Mouse (Mus musculus): ENCODE data around the gene Epb41l5. TPM values are rescaled to one million over a fixed set of nuclear protein-coding genes. Genes with fewer than 3 reads are reported as not detected.

Gene Epb41l5
- polyA plus RNA-seq, 1 experiment from 2014 or later = 26.2 TPM

DNA sequence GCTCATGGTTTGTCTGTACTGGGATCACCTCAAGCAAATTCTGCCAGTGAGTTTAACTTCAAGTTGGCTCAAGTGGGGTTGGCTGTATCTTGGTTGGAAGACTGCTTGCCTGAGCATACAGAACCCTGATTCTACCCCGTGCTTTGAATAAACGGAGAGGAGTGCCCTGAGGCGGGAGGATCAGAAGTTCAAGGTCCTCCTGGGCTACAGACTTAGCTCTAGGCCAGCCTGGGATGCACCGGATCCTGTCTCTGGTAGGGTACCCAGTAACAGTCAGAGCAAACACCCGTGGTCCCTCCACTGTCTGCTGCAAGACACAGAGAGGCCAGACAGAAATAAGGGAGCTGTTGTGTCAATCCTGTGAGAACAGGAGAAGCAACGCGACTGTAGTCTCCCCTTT is 127.1 kb downstream of the Epb41l5 start:
- peaks cover 11% of the 10 kb centered on the region for H3K4me1 ChIP-seq (replicated peaks; ENCODE audit: control insufficient read depth, insufficient read depth, low read length)
- no peak overlapping the region for H3K27ac ChIP-seq (ENCODE audit: low read depth, low read length)
- ATAC-seq (replicated peaks; ENCODE audit: low FRiP score) (no peak), DNase-seq (ENCODE audit: low spot score) (no peak)
- peaks cover under 1% of the 10 kb centered on the region; the same call in 1 of the 2 replicates for H3K9me3 ChIP-seq (ENCODE audit: control insufficient read depth, low read length)
- H3K36me3 ChIP-seq (ENCODE audit: control insufficient read depth, insufficient read depth, low read length) = peaks cover under 1% of the 10 kb centered on the region; the same call in 1 of the 2 replicates
- WGBS = 76% methylated on average over 7 of the region's 7 CpGs
- no peak overlapping the region for H3K4me3 ChIP-seq (ENCODE audit: low read depth, low read length)
- H3K27me3 ChIP-seq (replicated peaks; ENCODE audit: control insufficient read depth, insufficient read depth, low read length) = no peaks in the 10 kb centered on the region
- H3K4me2 ChIP-seq = no peak overlapping the region
- no peak overlapping the region for H3K9ac ChIP-seq (ENCODE audit: low read depth, low read length)

DNA sequence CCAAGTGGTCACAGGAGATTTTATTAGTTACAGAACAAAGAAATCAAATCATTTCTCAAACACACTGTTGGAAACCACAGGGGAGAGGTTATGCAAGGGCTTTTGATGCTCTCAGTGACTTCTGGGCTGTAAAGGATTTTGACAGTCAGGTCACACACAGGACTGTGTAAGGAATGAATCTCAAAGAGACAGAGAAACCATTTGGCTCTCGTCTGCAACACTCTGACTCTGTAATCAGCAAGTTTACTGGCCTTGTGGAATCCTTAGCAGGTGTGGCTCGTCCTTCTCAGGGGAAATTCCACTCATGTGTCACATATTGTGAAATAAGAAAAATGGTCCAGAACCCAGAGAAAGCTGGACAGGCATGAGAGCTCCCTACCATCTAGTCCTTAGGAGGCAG is 127.8 kb downstream of the Epb41l5 start:
- Histone ChIP-seq H3K9ac (ENCODE audit: low read depth, low read length) (no peak overlapping the region), H3K27me3 (replicated peaks; ENCODE audit: control insufficient read depth, insufficient read depth, low read length) (no peaks in the 10 kb centered on the region), H3K4me2 (no peak overlapping the region), H3K9me3 (ENCODE audit: control insufficient read depth, low read length) (no peaks in the 10 kb centered on the region), H3K4me3 (ENCODE audit: low read depth, low read length) (no peak overlapping the region), H3K36me3 (ENCODE audit: control insufficient read depth, insufficient read depth, low read length) (no peaks in the 10 kb centered on the region), H3K4me1 (replicated peaks; ENCODE audit: control insufficient read depth, insufficient read depth, low read length) (peaks cover 8% of the 10 kb centered on the region), H3K27ac (ENCODE audit: low read depth, low read length) (no peak overlapping the region)
- no peak for ATAC-seq (replicated peaks; ENCODE audit: low FRiP score)
- WGBS = 50% methylated on average over 2 of the region's 2 CpGs
- DNase-seq (ENCODE audit: low spot score) = no peak

DNA sequence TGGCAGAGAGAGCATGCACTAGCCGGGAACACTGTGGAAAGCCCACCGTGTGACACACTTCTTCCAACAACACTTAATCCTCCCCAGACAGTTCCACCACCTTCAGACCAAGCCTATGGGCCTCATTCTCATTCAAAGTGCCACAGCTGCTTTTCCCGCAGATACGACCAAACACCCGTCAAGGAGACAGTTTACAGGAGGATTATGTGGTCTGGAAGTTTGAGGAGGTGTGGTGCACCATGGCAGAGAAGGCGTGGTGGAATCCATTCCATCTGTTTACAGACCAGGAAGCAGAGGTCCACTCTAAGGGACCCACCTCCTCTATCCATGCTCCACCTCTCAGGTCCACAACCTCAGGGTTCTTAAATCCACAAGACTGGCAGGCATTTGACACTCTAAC is 129.5 kb downstream of the Epb41l5 start:
- Histone ChIP-seq H3K36me3 (ENCODE audit: control insufficient read depth, insufficient read depth, low read length) (no peaks in the 10 kb centered on the region), H3K27me3 (replicated peaks; ENCODE audit: control insufficient read depth, insufficient read depth, low read length) (no peaks in the 10 kb centered on the region), H3K9me3 (ENCODE audit: control insufficient read depth, low read length) (no peaks in the 10 kb centered on the region), H3K4me2 (no peak overlapping the region), H3K4me3 (ENCODE audit: low read depth, low read length) (no peak overlapping the region), H3K27ac (ENCODE audit: low read depth, low read length) (no peak overlapping the region), H3K4me1 (replicated peaks; ENCODE audit: control insufficient read depth, insufficient read depth, low read length) (no peaks in the 10 kb centered on the region), H3K9ac (ENCODE audit: low read depth, low read length) (no peak overlapping the region)
- DNase-seq (ENCODE audit: low spot score) = no peak
- 71% methylated on average over 6 of the region's 6 CpGs for WGBS
- no peak for ATAC-seq (replicated peaks; ENCODE audit: low FRiP score)

DNA sequence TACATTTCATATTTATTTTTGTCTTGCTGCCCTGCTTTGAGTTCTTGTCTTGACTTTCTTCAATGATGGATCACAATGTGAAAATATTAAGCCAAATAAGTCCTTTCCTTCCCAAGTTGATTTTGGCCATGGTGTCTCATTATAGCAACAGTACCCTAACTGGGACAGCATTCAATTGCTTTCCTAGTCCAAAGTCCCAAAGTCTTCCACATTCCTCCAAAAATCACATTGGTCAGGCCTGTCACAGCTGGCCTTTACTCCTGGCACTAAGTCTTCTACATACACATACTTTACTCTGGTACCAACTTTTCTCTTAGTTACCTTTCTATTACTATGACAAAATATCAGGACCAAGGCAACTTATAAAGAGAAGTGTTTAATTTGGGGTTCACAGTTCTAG is 130.0 kb downstream of the Epb41l5 start:
- Histone ChIP-seq H3K27ac (ENCODE audit: low read depth, low read length) (no peak overlapping the region), H3K36me3 (ENCODE audit: control insufficient read depth, insufficient read depth, low read length) (no peaks in the 10 kb centered on the region), H3K4me3 (ENCODE audit: low read depth, low read length) (no peak overlapping the region), H3K4me1 (replicated peaks; ENCODE audit: control insufficient read depth, insufficient read depth, low read length) (no peaks in the 10 kb centered on the region), H3K9ac (ENCODE audit: low read depth, low read length) (no peak overlapping the region), H3K9me3 (ENCODE audit: control insufficient read depth, low read length) (no peaks in the 10 kb centered on the region), H3K4me2 (no peak overlapping the region), H3K27me3 (replicated peaks; ENCODE audit: control insufficient read depth, insufficient read depth, low read length) (no peaks in the 10 kb centered on the region)
- no peak for DNase-seq (ENCODE audit: low spot score)
- no peak for ATAC-seq (replicated peaks; ENCODE audit: low FRiP score)

DNA sequence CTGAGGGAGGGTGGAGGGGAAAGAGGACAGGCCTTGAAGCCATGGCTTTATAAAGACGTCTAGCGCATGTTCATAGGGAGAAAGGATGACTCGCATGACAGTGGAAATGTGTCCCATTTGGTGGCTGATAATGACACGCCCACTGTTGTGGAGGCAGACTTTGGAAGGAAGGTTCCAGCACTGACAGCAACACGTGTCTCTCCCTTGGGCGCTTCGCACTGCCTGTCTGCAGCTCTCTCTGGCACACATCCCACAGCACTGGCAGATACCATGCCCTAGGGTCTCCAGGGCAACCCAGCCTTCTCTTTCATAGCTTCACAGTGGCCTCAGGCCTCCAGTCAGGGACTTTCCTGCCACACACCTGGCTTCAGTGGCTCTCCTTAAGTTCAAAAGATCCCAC is 130.7 kb downstream of the Epb41l5 start:
- no peak overlapping the region for H3K9ac ChIP-seq (ENCODE audit: low read depth, low read length)
- no peak overlapping the region for H3K4me2 ChIP-seq
- DNase-seq (ENCODE audit: low spot score) = no peak
- H3K27me3 ChIP-seq (replicated peaks; ENCODE audit: control insufficient read depth, insufficient read depth, low read length) = no peaks in the 10 kb centered on the region
- no peaks in the 10 kb centered on the region for H3K4me1 ChIP-seq (replicated peaks; ENCODE audit: control insufficient read depth, insufficient read depth, low read length)
- 79% methylated on average over 7 of the region's 7 CpGs for WGBS
- H3K9me3 ChIP-seq (ENCODE audit: control insufficient read depth, low read length) = no peaks in the 10 kb centered on the region
- H3K27ac ChIP-seq (ENCODE audit: low read depth, low read length) = no peak overlapping the region
- H3K36me3 ChIP-seq (ENCODE audit: control insufficient read depth, insufficient read depth, low read length) = no peaks in the 10 kb centered on the region
- H3K4me3 ChIP-seq (ENCODE audit: low read depth, low read length) = no peak overlapping the region
- ATAC-seq (replicated peaks; ENCODE audit: low FRiP score) = no peak

DNA sequence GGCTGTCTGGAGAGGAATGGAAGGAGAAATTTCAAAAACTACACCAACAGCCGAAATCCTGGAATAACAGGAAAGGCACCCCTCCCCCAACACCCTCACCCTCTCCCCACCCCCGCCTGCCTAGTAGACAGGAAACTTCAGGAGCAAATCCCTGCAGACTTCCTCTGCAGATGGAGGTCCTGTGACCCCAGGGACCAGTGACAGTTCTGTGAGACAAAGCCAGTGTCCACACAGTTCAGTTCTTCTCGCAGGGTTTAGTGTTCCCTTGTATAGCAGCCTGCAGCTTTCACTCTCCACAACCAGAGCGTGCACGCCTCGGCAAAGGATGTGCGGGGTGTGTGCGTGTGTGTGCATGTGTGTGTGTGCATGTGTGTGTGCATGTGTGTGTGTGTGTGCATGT is 137.9 kb downstream of the Epb41l5 start:
- H3K4me3 ChIP-seq (ENCODE audit: low read depth, low read length) = no peak overlapping the region
- H3K27me3 ChIP-seq (replicated peaks; ENCODE audit: control insufficient read depth, insufficient read depth, low read length) = no peaks in the 10 kb centered on the region
- DNase-seq (ENCODE audit: low spot score) (no peak), ATAC-seq (replicated peaks; ENCODE audit: low FRiP score) (no peak)
- no peaks in the 10 kb centered on the region for H3K9me3 ChIP-seq (ENCODE audit: control insufficient read depth, low read length)
- H3K9ac ChIP-seq (ENCODE audit: low read depth, low read length) = no peak overlapping the region
- WGBS = 67% methylated on average over 8 of the region's 8 CpGs
- H3K4me2 ChIP-seq = no peak overlapping the region
- H3K4me1 ChIP-seq (replicated peaks; ENCODE audit: control insufficient read depth, insufficient read depth, low read length) = 0 out of 2 replicates have a peak, but pooled peaks cover 4% of the 10 kb centered on the region
- no peaks in the 10 kb centered on the region for H3K36me3 ChIP-seq (ENCODE audit: control insufficient read depth, insufficient read depth, low read length)
- H3K27ac ChIP-seq (ENCODE audit: low read depth, low read length) = no peak overlapping the region

DNA sequence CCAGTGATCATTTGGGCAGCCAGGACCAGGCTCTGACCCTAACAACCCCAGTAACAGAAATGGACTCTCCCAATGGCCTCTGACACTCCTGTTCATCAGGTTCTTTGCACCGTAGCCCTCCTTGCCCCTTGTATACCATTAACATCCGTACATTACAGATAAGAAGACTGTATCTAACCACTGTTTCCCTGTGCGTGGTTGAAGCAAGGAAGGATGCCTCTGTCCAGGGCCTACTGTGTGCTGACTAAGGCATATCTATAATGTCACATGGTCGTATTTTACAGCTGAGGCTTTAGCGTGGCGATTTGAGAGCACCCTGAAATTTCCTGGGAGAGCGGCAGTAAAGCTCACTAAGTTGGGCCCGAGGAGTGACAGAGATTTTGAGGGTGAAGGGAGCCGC is 138.4 kb downstream of the Epb41l5 start:
- H3K27ac ChIP-seq (ENCODE audit: low read depth, low read length) = no peak overlapping the region
- no peaks in the 10 kb centered on the region for H3K27me3 ChIP-seq (replicated peaks; ENCODE audit: control insufficient read depth, insufficient read depth, low read length)
- ATAC-seq (replicated peaks; ENCODE audit: low FRiP score) = 0 out of 2 replicates have a peak, but pooled peaks have one; percentile 29
- no peak for DNase-seq (ENCODE audit: low spot score)
- H3K9me3 ChIP-seq (ENCODE audit: control insufficient read depth, low read length) = no peaks in the 10 kb centered on the region
- 31% methylated on average over 9 of the region's 9 CpGs for WGBS
- H3K9ac ChIP-seq (ENCODE audit: low read depth, low read length) = no peak overlapping the region
- H3K4me1 ChIP-seq (replicated peaks; ENCODE audit: control insufficient read depth, insufficient read depth, low read length) = peaks cover 7% of the 10 kb centered on the region; the same call in 1 of the 2 replicates
- H3K36me3 ChIP-seq (ENCODE audit: control insufficient read depth, insufficient read depth, low read length) = no peaks in the 10 kb centered on the region
- no peak overlapping the region for H3K4me3 ChIP-seq (ENCODE audit: low read depth, low read length)
- H3K4me2 ChIP-seq = no peak overlapping the region

DNA sequence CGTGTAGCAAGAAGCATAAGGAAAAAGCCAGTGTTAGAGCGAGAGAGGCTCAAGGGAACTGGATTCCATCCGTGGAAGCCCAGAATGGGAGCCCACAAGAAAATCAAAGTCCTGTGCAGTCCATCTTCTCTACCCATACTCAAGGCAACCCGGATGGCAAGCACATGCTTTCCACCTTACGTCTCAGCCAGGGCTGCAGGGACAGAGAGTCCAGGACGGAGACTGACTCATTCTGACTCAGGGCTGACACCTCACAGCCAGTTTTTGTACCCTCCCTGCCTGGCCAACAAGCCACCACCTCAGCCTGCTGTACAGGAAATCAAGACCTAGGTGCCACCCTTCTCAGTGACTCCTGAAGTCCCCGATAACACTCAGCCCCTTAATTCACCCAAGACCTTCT is 139.3 kb downstream of the Epb41l5 start:
- Histone ChIP-seq H3K27ac (ENCODE audit: low read depth, low read length) (no peak overlapping the region), H3K4me3 (ENCODE audit: low read depth, low read length) (no peak overlapping the region), H3K4me1 (replicated peaks; ENCODE audit: control insufficient read depth, insufficient read depth, low read length) (peaks cover 7% of the 10 kb centered on the region), H3K27me3 (replicated peaks; ENCODE audit: control insufficient read depth, insufficient read depth, low read length) (no peaks in the 10 kb centered on the region), H3K9ac (ENCODE audit: low read depth, low read length) (no peak overlapping the region), H3K4me2 (no peak overlapping the region), H3K9me3 (ENCODE audit: control insufficient read depth, low read length) (no peaks in the 10 kb centered on the region), H3K36me3 (ENCODE audit: control insufficient read depth, insufficient read depth, low read length) (no peaks in the 10 kb centered on the region)
- WGBS = 75% methylated on average over 7 of the region's 7 CpGs
- ATAC-seq (replicated peaks; ENCODE audit: low FRiP score) (no peak), DNase-seq (ENCODE audit: low spot score) (no peak)

DNA sequence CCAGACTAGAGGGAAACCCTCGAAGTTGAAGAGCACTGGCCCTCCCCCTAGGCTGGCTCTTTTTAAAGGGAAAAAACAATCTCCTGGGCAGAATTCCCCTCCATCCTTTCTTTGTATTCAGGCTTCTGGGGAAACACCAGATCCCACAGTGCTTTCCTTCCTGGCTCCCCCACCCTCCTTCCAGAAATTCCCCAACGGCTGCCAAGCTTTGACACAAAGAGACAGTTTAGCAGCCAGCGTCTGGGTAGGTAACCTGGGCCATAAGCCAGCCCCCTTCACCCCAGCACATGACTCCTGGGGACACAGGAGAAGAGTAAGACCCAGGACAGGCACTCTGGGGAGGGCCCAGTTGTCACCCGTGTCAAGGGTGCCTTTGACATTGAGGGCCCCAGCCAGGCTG is 140.3 kb downstream of the Epb41l5 start:
- H3K27ac ChIP-seq (ENCODE audit: low read depth, low read length) = no peak overlapping the region
- H3K4me2 ChIP-seq = no peak overlapping the region
- no peaks in the 10 kb centered on the region for H3K36me3 ChIP-seq (ENCODE audit: control insufficient read depth, insufficient read depth, low read length)
- ATAC-seq (replicated peaks; ENCODE audit: low FRiP score) (no peak), DNase-seq (ENCODE audit: low spot score) (no peak)
- H3K4me3 ChIP-seq (ENCODE audit: low read depth, low read length) = no peak overlapping the region
- H3K9me3 ChIP-seq (ENCODE audit: control insufficient read depth, low read length) = no peaks in the 10 kb centered on the region
- H3K9ac ChIP-seq (ENCODE audit: low read depth, low read length) = no peak overlapping the region
- WGBS = 50% methylated on average over 4 of the region's 4 CpGs
- no peaks in the 10 kb centered on the region for H3K27me3 ChIP-seq (replicated peaks; ENCODE audit: control insufficient read depth, insufficient read depth, low read length)
- H3K4me1 ChIP-seq (replicated peaks; ENCODE audit: control insufficient read depth, insufficient read depth, low read length) = peaks cover 12% of the 10 kb centered on the region

Data from liver, embryonic 11.5 days (tissue).